Mouse (Mus musculus): Measurements from ENCODE around the gene Smarca2. TPM values are rescaled to one million over a fixed set of nuclear protein-coding genes. Genes with fewer than 3 reads are reported as not detected.
A peak's percentile ranks its signal among the peaks of the same experiment; 100 is the strongest.

Gene Smarca2
- polyA plus RNA-seq, 1 experiment: 209 TPM

DNA sequence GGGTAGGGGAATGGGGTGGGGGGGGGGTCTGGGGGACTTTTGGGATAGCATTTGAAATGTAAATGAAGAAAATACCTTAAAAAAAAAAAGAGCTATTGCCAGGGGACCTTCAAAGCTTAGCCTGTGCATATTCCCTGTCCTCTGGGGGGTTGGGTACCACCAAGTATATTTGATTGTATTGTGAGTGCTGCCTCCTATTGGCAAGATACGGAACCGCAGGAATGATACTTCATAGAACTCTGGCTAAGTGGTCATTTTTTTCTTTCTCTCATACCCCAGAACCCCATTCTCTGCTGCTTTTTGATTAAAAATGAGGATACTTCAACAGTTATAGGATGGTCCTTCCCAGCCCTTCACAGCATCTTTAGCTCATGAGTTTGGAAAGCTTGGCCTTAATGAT, 106.4 kb downstream of the Smarca2 start:
- no peaks in the 10 kb centered on the region for H3K4me1 ChIP-seq (ENCODE audit: control insufficient read depth, insufficient read depth, low read length)
- no peaks in the 10 kb centered on the region for H3K27me3 ChIP-seq (ENCODE audit: control insufficient read depth, insufficient read depth, low read length)
- no peak overlapping the region for H3K4me3 ChIP-seq (ENCODE audit: control insufficient read depth, low read depth, low read length)
- no peaks in the 10 kb centered on the region for H3K36me3 ChIP-seq (ENCODE audit: control insufficient read depth, insufficient read depth, low read length)
- H3K27ac ChIP-seq (ENCODE audit: control insufficient read depth, insufficient read depth, low read depth, low read length): no peak overlapping the region
- no peak for TF ChIP-seq POLR2A (IDR thresholded peaks at IDR 0.05; ENCODE audit: control insufficient read depth, low read depth, low read length)
- no peak for TF ChIP-seq CTCF (IDR thresholded peaks at IDR 0.05; ENCODE audit: control insufficient read depth, insufficient read depth, insufficient replicate concordance, low read depth, low read length)

DNA sequence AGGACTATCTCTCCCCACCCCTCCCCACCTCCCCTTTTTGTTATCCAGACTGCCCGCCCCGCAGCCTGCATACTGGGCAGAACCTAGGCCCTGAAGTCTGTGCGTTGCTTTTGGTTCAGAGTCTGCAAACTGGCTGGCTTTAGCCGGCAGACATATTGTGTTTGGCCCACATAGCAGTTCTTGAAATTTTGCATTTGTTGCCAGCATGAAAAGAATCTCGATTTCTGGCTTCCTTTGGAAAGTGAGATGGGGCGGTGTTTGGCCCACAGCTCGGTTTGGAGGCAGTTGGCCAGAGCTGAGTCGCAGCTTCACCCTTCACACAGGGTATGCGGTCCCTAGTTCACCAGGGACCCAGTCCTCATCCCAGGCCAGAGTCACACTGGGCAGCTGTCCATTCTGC, 111.4 kb downstream of the Smarca2 start:
- Histone ChIP-seq H3K36me3 (ENCODE audit: control insufficient read depth, insufficient read depth, low read length) (no peaks in the 10 kb centered on the region), H3K27me3 (ENCODE audit: control insufficient read depth, insufficient read depth, low read length) (no peaks in the 10 kb centered on the region), H3K4me3 (ENCODE audit: control insufficient read depth, low read depth, low read length) (no peak overlapping the region), H3K27ac (ENCODE audit: control insufficient read depth, insufficient read depth, low read depth, low read length) (no peak overlapping the region), H3K4me1 (ENCODE audit: control insufficient read depth, insufficient read depth, low read length) (no peaks in the 10 kb centered on the region)
- TF ChIP-seq POLR2A (IDR thresholded peaks at IDR 0.05; ENCODE audit: control insufficient read depth, low read depth, low read length) (no peak), CTCF (IDR thresholded peaks at IDR 0.05; ENCODE audit: control insufficient read depth, insufficient read depth, insufficient replicate concordance, low read depth, low read length) (no peak)

DNA sequence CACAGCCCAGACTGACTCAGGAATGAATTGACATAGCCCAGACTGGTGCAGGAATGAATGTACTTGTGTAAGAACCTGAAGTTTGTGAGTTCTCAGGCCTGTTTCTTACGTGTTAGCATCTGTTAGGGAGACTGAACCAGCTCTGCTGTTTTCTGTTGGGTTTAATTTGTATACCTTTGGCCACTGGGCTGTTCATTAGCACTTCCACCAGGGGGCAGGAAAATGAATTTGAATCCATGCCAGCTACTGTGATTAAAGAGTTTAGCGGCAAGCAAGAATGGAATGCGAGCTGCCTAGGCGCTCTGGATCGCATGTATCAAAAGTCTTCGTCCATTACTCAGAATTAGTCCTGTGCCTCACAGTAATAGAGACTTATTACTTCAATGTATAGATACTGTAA, 113.4 kb downstream of the Smarca2 start:
- no peak overlapping the region for H3K4me3 ChIP-seq (ENCODE audit: control insufficient read depth, low read depth, low read length)
- H3K4me1 ChIP-seq (ENCODE audit: control insufficient read depth, insufficient read depth, low read length): no peaks in the 10 kb centered on the region
- H3K36me3 ChIP-seq (ENCODE audit: control insufficient read depth, insufficient read depth, low read length): no peaks in the 10 kb centered on the region
- no peak overlapping the region for H3K27ac ChIP-seq (ENCODE audit: control insufficient read depth, insufficient read depth, low read depth, low read length)
- TF ChIP-seq CTCF (IDR thresholded peaks at IDR 0.05; ENCODE audit: control insufficient read depth, insufficient read depth, insufficient replicate concordance, low read depth, low read length): no peak
- no peak for TF ChIP-seq POLR2A (IDR thresholded peaks at IDR 0.05; ENCODE audit: control insufficient read depth, low read depth, low read length)
- no peaks in the 10 kb centered on the region for H3K27me3 ChIP-seq (ENCODE audit: control insufficient read depth, insufficient read depth, low read length)

DNA sequence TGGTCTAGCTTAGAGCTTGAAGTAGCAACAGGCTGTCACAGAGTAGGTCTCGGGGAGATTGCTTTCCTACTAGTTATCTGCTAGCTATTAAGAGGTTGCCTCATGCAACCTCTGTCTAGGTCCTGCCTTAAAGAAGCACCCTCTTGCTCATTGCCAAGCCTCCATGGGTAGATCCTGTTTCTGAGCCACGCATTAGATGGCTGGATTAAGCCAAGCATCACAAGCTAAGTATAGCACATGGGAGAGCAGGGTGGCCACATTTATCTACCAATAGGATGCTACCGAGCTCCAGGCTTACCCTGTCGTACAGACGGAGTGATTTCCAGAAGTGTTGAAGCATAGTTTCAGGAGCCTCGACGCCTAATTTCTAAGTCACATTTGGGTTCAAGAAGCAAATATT, 114.3 kb downstream of the Smarca2 start:
- Histone ChIP-seq H3K27me3 (ENCODE audit: control insufficient read depth, insufficient read depth, low read length) (no peaks in the 10 kb centered on the region), H3K4me1 (ENCODE audit: control insufficient read depth, insufficient read depth, low read length) (no peaks in the 10 kb centered on the region; the same call in 1 of the 2 replicates), H3K36me3 (ENCODE audit: control insufficient read depth, insufficient read depth, low read length) (no peaks in the 10 kb centered on the region), H3K4me3 (ENCODE audit: control insufficient read depth, low read depth, low read length) (no peak overlapping the region), H3K27ac (ENCODE audit: control insufficient read depth, insufficient read depth, low read depth, low read length) (no peak overlapping the region)
- TF ChIP-seq CTCF (IDR thresholded peaks at IDR 0.05; ENCODE audit: control insufficient read depth, insufficient read depth, insufficient replicate concordance, low read depth, low read length): no peak
- TF ChIP-seq POLR2A (IDR thresholded peaks at IDR 0.05; ENCODE audit: control insufficient read depth, low read depth, low read length): no peak

DNA sequence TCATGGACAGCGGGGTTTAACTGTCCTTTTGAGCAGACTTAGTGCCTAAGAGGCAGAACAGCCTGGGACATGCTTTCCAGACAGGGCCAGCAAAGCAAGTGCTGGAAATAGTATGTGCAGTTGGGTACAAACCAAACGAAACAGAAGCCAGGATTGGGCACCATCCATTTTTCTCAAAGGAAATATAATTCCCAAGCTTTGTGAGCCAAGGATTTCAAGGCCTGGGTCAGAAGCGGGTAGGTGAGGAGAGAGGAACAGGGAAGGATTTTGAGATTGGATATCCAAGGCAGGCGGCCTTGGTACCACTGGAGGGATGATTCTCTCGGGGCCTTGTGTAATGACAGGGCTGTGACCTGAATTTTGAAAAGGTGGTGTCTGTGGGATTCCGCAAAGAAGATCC, 116.9 kb downstream of the Smarca2 start:
- Histone ChIP-seq H3K4me1 (ENCODE audit: control insufficient read depth, insufficient read depth, low read length) (no peaks in the 10 kb centered on the region; the same call in 1 of the 2 replicates), H3K27ac (ENCODE audit: control insufficient read depth, insufficient read depth, low read depth, low read length) (no peak overlapping the region), H3K4me3 (ENCODE audit: control insufficient read depth, low read depth, low read length) (no peak overlapping the region), H3K36me3 (ENCODE audit: control insufficient read depth, insufficient read depth, low read length) (no peaks in the 10 kb centered on the region), H3K27me3 (ENCODE audit: control insufficient read depth, insufficient read depth, low read length) (no peaks in the 10 kb centered on the region)
- TF ChIP-seq POLR2A (IDR thresholded peaks at IDR 0.05; ENCODE audit: control insufficient read depth, low read depth, low read length) (no peak), CTCF (IDR thresholded peaks at IDR 0.05; ENCODE audit: control insufficient read depth, insufficient read depth, insufficient replicate concordance, low read depth, low read length) (no peak)

DNA sequence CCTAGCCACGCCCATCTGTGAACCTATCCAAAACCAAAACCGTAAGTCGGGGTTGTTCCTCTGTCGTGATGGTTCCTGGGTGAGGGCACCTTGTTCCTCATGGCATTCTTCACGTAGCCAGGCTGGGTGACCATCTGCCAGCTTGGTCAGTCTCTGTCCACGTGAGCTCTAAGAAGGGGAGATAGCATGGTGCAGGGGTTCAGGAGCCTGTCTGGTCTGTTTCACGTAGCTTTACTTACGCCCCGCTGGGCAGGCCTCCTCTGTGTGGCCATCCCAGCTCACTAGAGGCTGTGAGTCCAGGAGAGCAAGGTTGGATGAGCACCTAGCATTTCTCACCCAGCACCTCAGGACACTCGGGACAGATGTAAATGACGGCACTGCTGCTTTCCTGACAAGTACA, 119.0 kb downstream of the Smarca2 start:
- Histone ChIP-seq H3K36me3 (ENCODE audit: control insufficient read depth, insufficient read depth, low read length) (no peaks in the 10 kb centered on the region), H3K27ac (ENCODE audit: control insufficient read depth, insufficient read depth, low read depth, low read length) (0 out of 2 replicates have a peak overlapping the region, but pooled peaks have one; percentile 5), H3K27me3 (ENCODE audit: control insufficient read depth, insufficient read depth, low read length) (no peaks in the 10 kb centered on the region), H3K4me1 (ENCODE audit: control insufficient read depth, insufficient read depth, low read length) (no peaks in the 10 kb centered on the region; the same call in 1 of the 2 replicates), H3K4me3 (ENCODE audit: control insufficient read depth, low read depth, low read length) (no peak overlapping the region)
- no peak for TF ChIP-seq POLR2A (IDR thresholded peaks at IDR 0.05; ENCODE audit: control insufficient read depth, low read depth, low read length)

DNA sequence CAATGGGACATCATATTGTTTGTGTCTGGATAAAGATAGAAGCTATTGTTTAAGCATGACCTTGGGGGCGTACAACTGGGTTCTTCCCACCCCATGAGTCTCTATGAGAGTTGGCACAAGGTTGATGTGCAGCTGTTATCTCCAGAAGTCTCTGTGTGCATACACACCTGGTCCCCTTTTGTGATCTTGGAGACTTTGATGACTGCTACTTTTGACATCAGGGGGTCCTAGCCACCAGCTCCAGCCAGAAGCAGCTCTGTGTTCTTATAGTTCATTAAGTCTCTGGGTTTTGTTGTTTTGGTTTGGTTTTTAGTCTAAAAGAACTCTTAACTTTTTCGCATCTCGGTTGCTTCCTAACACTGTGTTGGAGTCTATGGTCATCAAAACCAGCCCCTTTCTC, 119.8 kb downstream of the Smarca2 start:
- no peaks in the 10 kb centered on the region for H3K36me3 ChIP-seq (ENCODE audit: control insufficient read depth, insufficient read depth, low read length)
- no peaks in the 10 kb centered on the region for H3K27me3 ChIP-seq (ENCODE audit: control insufficient read depth, insufficient read depth, low read length)
- no peak for TF ChIP-seq CTCF (IDR thresholded peaks at IDR 0.05; ENCODE audit: control insufficient read depth, insufficient read depth, insufficient replicate concordance, low read depth, low read length)
- TF ChIP-seq POLR2A (IDR thresholded peaks at IDR 0.05; ENCODE audit: control insufficient read depth, low read depth, low read length): no peak
- H3K4me3 ChIP-seq (ENCODE audit: control insufficient read depth, low read depth, low read length): no peak overlapping the region
- no peak overlapping the region for H3K27ac ChIP-seq (ENCODE audit: control insufficient read depth, insufficient read depth, low read depth, low read length)
- no peaks in the 10 kb centered on the region; the same call in 1 of the 2 replicates for H3K4me1 ChIP-seq (ENCODE audit: control insufficient read depth, insufficient read depth, low read length)

DNA sequence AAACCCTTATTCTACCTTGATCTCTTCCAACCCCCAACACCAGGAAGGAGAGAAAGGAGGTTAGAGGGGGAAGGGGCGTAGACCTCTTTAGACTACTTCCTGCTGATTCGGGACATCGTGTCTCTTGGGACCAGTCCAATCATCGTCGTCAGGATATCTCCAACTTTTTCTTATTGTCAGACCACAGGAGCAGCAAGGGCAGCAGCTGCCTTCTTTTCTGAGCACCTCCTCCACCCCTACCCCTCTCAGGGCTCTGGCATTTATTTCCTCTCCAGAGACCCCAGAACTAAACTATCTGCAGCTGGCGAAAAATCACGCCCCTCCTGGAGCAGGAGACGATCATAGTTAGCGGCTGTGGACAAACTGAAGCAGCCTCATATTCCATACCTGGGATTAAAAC, 122.9 kb downstream of the Smarca2 start:
- H3K36me3 ChIP-seq (ENCODE audit: control insufficient read depth, insufficient read depth, low read length): no peaks in the 10 kb centered on the region
- no peaks in the 10 kb centered on the region; the same call in 1 of the 2 replicates for H3K4me1 ChIP-seq (ENCODE audit: control insufficient read depth, insufficient read depth, low read length)
- TF ChIP-seq POLR2A (IDR thresholded peaks at IDR 0.05; ENCODE audit: control insufficient read depth, low read depth, low read length) (no peak), CTCF (IDR thresholded peaks at IDR 0.05; ENCODE audit: control insufficient read depth, insufficient read depth, insufficient replicate concordance, low read depth, low read length) (no peak)
- H3K27ac ChIP-seq (ENCODE audit: control insufficient read depth, insufficient read depth, low read depth, low read length): no peak overlapping the region
- H3K4me3 ChIP-seq (ENCODE audit: control insufficient read depth, low read depth, low read length): no peak overlapping the region
- no peaks in the 10 kb centered on the region for H3K27me3 ChIP-seq (ENCODE audit: control insufficient read depth, insufficient read depth, low read length)
